Mouse (Mus musculus): Measurements from ENCODE around the gene Axin1. TPM values are rescaled to one million over a fixed set of nuclear protein-coding genes. Genes with fewer than 3 reads are reported as not detected.

Gene Axin1
- 100 to 1,000 TPM in 1 of 2 experiments, 10 to 100 TPM in 1; 86.4 to 112 TPM for polyA plus RNA-seq (2017; shearing (Covaris generic))

DNA sequence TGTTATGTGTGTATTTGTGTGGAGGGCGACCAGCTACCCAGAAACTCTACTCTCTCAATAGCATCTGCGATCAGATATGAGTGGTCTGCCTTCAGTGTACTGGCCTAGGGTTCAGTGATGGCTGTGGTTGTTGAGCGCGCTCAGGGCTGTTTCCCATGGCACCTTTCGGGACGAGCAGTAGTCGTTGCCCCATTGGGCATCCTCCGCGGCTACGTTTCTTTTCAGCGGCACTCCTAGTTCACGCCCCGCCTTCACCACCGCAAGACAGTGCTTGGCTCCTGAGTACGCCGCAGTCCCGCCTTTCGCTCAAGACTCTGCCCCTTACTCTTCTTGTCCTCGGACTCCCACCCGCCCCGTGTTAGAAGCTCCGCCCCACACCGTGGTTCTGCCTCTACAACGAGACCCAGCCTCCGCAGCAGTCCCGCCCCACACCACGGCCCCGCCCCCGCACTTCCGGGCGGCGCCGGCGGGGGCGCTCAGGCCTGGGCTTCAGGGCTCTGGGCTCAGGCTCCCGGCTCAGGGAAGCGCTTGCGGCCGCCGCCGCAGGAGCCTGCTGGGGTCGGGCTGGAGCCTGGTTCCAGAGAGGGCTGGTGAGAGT lies at the start of gene Axin1:
Gene Axin1 (plus strand): TSS at position 450 of the 598 bp plus-strand sequence.

GRCm38 (mm10) chr17:26089905-26090632 lies 48.4 kb upstream of the Axin1 start, which contains the start of gene Decr2:
Gene Decr2 (minus strand): TSS chr17:26090337.

DNA sequence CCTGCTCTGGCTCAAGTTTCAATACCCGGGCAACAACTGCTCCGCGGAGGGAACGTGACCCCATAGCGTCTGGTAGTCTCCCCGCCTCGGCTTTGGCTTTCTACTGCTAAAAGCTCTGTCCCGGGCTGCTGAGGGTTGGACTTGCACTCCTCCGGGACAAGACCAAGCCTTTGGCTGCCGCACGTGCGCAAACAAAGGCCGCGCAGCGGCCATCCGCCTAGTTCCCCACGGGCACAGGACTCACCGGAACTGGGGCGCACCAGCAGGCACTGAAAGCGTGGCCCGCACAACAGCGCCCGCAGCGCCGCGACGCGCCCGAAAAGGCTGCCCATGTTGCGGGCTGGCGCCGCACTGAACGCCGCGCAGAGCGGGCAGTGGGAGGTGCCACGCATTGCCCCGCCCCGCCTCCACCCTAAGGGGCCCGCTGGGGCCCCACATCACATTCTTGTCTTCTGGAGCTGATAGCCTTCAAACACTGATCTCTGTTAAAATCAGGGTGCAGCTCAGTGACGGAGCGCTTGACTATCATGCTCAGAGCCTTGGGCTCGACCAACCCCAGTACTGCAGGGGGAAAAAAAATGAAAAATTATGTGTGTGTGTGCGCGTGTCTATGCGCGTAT lies 43.3 kb upstream of the Axin1 start, which contains the start of gene Nme4:
Gene Nme4 (minus strand): TSS at position 482 of the 620 bp plus-strand sequence.

DNA sequence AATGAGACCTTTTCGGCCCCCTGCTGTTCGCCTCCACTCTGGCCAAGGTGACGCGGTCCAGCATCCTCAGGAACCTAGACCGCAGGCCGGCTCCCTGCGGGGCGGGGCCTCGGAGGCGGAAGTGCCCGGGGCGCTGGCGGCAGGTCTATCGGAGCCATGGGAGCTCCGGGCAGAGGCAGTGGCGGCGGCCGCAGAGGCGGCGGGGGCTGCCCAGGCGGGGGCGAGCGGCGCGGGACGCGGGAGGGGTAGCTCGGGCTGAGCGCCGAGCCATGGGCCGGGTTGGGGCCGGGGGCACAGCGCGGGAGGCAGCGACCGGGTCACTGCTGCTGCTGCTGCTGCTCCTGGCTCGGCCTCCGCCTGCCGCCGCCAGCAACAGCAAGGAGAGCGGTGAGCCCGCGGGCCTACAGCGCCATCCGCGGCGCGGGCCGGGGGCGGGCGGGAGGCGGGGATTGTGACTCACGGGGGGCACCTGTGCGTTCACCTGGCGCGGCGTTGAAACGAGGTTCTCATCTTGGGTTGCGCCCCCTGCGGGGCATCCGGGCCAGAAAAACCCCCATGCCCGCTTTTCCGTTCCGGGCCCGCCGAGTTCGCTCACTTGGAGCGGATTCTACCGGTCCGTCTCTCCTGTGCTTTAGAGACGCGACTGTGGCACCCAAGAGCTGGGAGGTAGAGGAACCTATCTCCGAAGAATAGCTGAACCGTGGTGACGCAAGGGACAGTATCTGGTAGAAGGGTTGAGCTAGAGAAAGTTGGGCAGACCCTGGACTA lies 25.1 kb upstream of the Axin1 start, which contains the start of gene Tmem8:
Gene Tmem8 (plus strand): TSS at position 119 of the 768 bp plus-strand sequence.

GRCm38 (mm10) chr17:26123267-26123684 lies 15.2 kb upstream of the Axin1 start, which contains the start of gene Mrpl28:
Gene Mrpl28 (plus strand): TSS chr17:26123500.

GRCm38 (mm10) chr17:26198892-26199291 lies 60.4 kb downstream of the Axin1 start, which contains the start of gene Pdia2:
Gene Pdia2 (minus strand): TSS chr17:26199087.

DNA sequence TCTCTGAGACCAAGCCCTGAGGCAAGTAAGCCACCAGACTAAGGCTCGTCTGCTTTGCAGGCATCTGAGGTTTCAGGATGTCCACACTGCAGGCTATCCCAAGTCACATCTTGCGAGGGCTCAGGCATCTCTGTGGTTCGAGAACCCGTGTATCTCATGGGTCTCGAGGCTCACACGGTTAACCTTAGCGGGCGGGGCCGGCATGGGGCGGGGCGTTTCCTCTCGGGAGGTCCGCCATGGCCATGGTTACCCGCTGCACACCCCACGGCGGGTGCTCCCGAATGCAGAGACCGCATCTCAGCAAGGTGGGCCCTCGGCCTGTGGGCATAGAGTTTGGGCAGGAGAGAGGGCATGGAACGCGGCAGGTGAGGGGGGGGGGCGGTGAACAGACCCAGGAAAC lies 64.2 kb downstream of the Axin1 start, which contains the start of gene Rgs11:
Gene Rgs11 (plus strand): TSS at position 215 of the 400 bp plus-strand sequence.

DNA sequence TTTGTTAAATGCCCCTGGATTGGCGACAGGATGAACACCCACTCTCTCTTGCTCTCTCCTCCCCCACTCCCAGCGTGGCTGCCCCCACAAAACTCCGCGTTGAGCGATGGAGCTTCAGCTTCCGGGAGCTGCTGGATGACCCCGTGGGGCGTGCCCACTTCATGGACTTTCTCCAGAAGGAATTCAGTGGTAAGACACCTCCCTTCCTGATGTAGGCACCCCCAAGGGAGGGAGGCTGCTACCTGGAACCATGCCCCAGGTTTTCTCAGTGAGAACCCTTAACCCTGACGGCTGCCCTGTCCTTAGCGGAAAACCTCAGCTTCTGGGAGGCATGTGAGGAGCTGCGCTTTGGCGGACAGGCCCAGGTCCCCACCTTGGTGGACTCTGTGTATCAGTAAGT lies 69.2 kb downstream of the Axin1 start, which contains the start of gene Arhgdig:
Gene Arhgdig (minus strand): TSS at position 101 of the 400 bp plus-strand sequence.

DNA sequence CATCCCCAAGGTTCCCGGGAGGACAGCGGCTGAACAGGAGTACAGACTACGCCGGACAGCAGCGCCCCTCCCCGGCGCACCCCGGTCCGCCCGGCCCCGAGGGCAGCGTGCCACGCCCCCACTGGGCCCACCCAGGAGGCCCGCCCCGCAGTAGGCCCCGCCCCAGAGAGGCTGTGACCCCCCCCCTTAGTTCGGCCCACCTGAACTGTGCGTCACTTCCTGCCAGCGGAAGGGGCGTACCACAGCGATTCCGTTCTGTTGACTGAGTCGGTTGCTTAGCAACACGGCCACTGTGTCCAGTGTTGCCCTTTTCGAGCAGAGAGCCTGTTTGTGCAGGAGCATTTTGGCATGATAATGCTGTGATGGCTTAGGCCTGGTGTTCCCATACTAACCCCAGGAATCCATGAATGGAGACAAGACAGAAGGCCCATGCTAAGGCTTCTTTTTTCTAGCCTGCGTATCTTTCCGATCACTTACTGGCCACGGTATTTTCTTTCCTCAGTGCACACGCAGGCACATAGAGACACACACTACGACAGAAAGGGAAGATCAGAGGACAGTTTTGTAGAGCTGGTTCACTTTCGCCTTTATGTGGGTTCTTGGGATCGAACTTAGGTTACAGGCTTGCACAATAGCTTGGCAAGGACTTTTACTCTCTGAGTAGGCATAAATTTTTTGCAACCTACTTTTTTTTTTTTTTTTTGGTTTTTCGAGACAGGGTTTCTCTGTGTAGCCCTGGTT lies 105.8 kb downstream of the Axin1 start, which contains the start of gene Fam234a:
Gene Fam234a (minus strand): TSS at position 142 of the 741 bp plus-strand sequence.

Other genes starting within 250 kb of the Axin1 start
- gene Rab40c, start 219.0 kb upstream of the Axin1 start, polyA plus RNA-seq (2017; shearing (Covaris generic)) = 10 to 100 TPM; 30.1 to 34.5 TPM
- 10 to 100 TPM; 50.7 to 66.9 TPM for gene Pigq, start 193.8 kb upstream of the Axin1 start, polyA plus RNA-seq (2017; shearing (Covaris generic))
- gene Nhlrc4, start 193.7 kb upstream of the Axin1 start, polyA plus RNA-seq (2017; shearing (Covaris generic)) = not detected
- gene A930017K11Rik, start 186.1 kb upstream of the Axin1 start, polyA plus RNA-seq (2017; shearing (Covaris generic)) = not detected
- gene Capn15, start 152.9 kb upstream of the Axin1 start, polyA plus RNA-seq (2017; shearing (Covaris generic)) = 10 to 100 TPM; 26.6 to 29.0 TPM
- gene Rab11fip3, start 69.1 kb upstream of the Axin1 start, polyA plus RNA-seq (2017; shearing (Covaris generic)) = 10 to 100 TPM; 12.8 to 16.0 TPM
- gene Decr2, start 48.4 kb upstream of the Axin1 start, polyA plus RNA-seq (2017; shearing (Covaris generic)) = 10 to 100 TPM; 27.4 to 32.9 TPM
- gene Nme4, start 43.1 kb upstream of the Axin1 start, polyA plus RNA-seq (2017; shearing (Covaris generic)) = 10 to 100 TPM in 1 of 2 experiments, under 1 TPM in 1; 0.90 to 11.4 TPM
- 10 to 100 TPM; 33.9 to 35.3 TPM for gene Tmem8, start 25.4 kb upstream of the Axin1 start, polyA plus RNA-seq (2017; shearing (Covaris generic))
- gene Mrpl28, start 15.2 kb upstream of the Axin1 start, polyA plus RNA-seq (2017; shearing (Covaris generic)) = 10 to 100 TPM; 65.8 to 72.4 TPM
- 1 to 10 TPM in 1 of 2 experiments, not detected in 1; 1.7 TPM for gene Pdia2, start 60.4 kb downstream of the Axin1 start, polyA plus RNA-seq (2017; shearing (Covaris generic))
- 10 to 100 TPM; 10.1 to 13.5 TPM for gene Rgs11, start 64.3 kb downstream of the Axin1 start, polyA plus RNA-seq (2017; shearing (Covaris generic))
- gene Arhgdig, start 69.1 kb downstream of the Axin1 start, polyA plus RNA-seq (2017; shearing (Covaris generic)) = under 1 TPM in 1 of 2 experiments, not detected in 1; 0.20 TPM
- gene Fam234a, start 105.6 kb downstream of the Axin1 start, polyA plus RNA-seq (2017; shearing (Covaris generic)) = 10 to 100 TPM; 17.1 to 25.9 TPM
- 100 to 1,000 TPM in 1 of 2 experiments, 10 to 100 TPM in 1; 91.3 to 149 TPM for gene Luc7l, start 114.2 kb downstream of the Axin1 start, polyA plus RNA-seq (2017; shearing (Covaris generic))